Mouse (Mus musculus): ENCODE results near the gene Slc6a9. TPM values are rescaled to one million over a fixed set of nuclear protein-coding genes. Genes with fewer than 3 reads are reported as not detected.
A peak's percentile ranks its signal among the peaks of the same experiment; 100 is the strongest.

Gene Slc6a9
- polyA plus RNA-seq, 1 experiment from 2014 or later, result 14.9 TPM

DNA sequence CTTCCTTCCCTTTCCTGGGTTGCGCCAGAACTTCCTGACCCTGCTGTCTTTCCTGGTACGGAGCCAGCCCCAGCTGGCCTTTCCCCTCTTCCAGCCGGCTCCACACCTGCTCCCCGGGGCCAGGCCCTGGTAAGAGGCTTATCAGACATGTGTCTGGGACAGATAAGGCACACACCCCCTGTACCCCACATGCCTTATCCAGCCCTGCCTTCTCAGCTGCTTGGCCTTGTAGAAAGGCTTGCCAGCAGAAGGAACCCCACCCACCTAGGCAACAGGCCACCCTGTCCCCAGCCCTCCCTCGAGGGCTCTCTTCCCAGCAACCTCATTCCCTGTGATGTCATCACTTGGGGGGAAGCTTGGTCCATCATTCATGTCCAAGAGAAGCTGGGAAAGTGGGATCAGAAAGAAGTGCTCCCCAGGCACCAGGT, 4.2 kb upstream of the Slc6a9 start:
- H3K4me2 ChIP-seq (replicated peaks), result peak overlapping the region; percentile 26
- H3K27ac ChIP-seq, result no peak overlapping the region
- no peaks in the 10 kb centered on the region for H3K36me3 ChIP-seq
- peaks cover 18% of the 10 kb centered on the region for H3K4me1 ChIP-seq (replicated peaks)
- H3K9ac ChIP-seq (replicated peaks), result no peak overlapping the region
- H3K27me3 ChIP-seq, result peaks cover 22% of the 10 kb centered on the region
- WGBS, result 16% methylated on average over 5 of the region's 5 CpGs
- no peak overlapping the region for H3K4me3 ChIP-seq (replicated peaks)
- ATAC-seq, result peak; percentile 51
- H3K9me3 ChIP-seq, result no peaks in the 10 kb centered on the region

DNA sequence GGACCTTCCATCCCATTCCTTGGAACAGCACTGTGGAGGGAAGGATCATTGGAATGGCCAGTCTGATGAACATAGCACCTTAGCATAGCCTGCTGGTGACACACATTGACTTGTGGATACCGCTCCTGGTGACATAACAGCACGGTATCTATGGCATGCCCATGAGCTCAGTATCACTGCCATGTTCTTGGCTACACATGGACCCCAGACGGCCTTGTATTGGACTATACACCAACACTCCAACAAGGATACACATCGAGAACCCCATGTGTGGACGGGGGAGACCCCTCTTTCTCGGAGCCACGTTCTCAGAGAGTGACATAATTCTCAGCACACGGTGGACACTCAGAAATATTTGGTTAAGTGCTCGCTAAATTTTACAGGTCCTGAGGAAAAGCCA, 3.5 kb upstream of the Slc6a9 start:
- peaks cover 22% of the 10 kb centered on the region for H3K27me3 ChIP-seq
- WGBS, result 93% methylated on average over 9 of the region's 9 CpGs
- no peak overlapping the region for H3K9ac ChIP-seq (replicated peaks)
- no peak overlapping the region for H3K4me2 ChIP-seq (replicated peaks)
- no peaks in the 10 kb centered on the region for H3K36me3 ChIP-seq
- H3K27ac ChIP-seq, result no peak overlapping the region
- peaks cover 20% of the 10 kb centered on the region for H3K4me1 ChIP-seq (replicated peaks)
- H3K4me3 ChIP-seq (replicated peaks), result no peak overlapping the region
- H3K9me3 ChIP-seq, result no peaks in the 10 kb centered on the region
- ATAC-seq, result no peak

DNA sequence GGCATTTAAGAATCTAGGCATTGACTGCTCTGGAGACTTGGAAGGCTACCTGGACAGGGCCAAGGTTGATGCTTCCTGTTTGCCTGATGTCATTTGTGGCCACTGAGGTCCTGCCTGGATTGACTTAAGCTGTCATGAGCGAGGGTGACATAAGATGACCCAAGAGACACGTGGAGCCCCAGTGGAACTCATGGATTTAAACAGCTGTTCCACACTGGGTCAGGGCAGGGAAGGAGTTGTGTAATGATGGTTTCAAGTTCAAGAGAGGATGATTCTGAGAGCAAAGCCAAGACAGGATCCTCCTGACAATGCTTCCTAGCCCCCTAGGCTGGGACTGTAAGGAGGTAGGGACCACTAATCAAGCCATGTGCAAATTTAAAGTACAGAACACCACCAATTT, 2.8 kb upstream of the Slc6a9 start:
- Histone ChIP-seq H3K9me3 (no peaks in the 10 kb centered on the region), H3K36me3 (no peaks in the 10 kb centered on the region), H3K4me2 (replicated peaks) (no peak overlapping the region), H3K4me1 (replicated peaks) (peaks cover 20% of the 10 kb centered on the region), H3K27ac (no peak overlapping the region), H3K9ac (replicated peaks) (no peak overlapping the region), H3K4me3 (replicated peaks) (no peak overlapping the region), H3K27me3 (peaks cover 22% of the 10 kb centered on the region)
- ATAC-seq, result no peak
- 79% methylated on average over 2 of the region's 2 CpGs for WGBS

DNA sequence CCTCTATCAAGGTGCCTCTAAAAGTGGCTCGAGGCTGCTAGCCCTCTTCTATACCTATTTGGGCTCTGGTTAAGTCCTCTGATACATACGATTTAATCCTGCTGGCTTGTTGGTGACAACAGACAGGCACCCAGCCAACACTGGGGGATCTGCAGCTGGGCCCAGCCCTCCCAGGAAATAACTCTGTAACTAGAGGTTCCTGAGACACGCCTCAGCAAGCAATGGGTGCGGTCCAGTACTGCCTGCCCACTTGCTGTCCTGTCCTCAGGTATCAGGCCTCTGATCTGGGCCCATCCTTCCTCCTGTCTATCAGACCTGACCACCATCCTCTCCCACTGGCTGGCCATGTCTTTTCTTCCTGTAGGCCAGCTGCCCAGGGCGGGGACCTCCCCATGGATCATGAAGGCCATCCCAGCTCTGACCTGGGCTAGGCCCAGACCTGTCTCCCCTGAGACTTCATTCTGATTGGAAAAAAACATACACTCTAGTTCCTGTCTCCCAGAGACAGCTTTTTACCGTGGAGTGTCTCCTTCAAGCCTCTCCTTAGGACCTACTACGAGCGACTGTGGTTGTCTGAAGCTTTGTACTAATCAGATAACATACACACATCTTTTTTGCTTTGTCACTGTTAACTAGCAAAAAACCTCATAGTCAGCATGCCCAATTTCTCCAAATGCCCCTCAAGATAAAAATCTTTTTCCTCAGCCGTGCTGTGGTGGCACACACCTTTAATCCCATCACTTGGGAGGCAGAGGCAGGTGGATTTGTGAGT, 2.2 kb upstream of the Slc6a9 start:
- Histone ChIP-seq H3K36me3 (no peaks in the 10 kb centered on the region), H3K4me2 (replicated peaks) (no peak overlapping the region), H3K27me3 (peaks cover 22% of the 10 kb centered on the region), H3K27ac (no peak overlapping the region), H3K9me3 (no peaks in the 10 kb centered on the region), H3K4me3 (replicated peaks) (no peak overlapping the region), H3K4me1 (replicated peaks) (peaks cover 20% of the 10 kb centered on the region), H3K9ac (replicated peaks) (no peak overlapping the region)
- no peak for ATAC-seq
- WGBS, result 82% methylated on average over 9 of the region's 9 CpGs

DNA sequence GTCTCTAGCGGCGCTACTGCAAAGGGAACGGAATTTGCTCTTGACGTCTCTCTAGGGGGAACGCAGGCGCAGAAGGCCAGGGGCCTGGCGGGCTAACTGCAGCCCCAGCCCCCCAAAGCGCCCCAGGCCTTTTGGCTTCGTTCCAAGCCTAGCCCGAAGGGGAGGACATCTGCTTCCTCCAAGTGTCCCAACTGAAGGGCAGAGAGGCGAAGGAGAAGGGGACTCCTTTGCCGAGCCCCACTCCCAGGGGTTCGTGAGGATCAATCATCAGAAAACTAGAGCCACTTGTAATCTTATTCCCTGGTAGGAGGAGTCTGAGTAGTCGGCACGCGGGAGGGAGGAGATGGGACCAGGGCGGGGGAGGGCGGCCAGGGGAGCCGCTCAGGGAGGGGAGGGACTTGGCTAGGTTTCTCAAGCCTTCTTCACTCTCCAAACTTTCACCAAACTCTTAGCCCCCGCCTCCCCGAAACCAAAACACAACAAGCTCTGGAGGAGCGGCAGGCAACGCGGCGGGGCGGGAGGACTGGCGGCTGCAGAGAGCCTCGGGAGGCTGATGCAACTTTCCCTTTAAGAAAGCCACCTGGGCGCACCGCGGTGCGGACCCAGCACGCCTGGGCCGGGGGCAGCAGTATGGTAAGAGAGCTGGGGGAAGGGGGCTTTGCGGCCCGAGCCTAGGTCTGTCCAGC, 682 bp downstream of the Slc6a9 start:
- Histone ChIP-seq H3K4me3 (replicated peaks) (peak overlapping the region; percentile 79), H3K4me2 (replicated peaks) (peak overlapping the region; percentile 96), H3K27me3 (peaks cover 22% of the 10 kb centered on the region), H3K9me3 (no peaks in the 10 kb centered on the region), H3K9ac (replicated peaks) (peak overlapping the region; percentile 85), H3K36me3 (no peaks in the 10 kb centered on the region), H3K27ac (peak overlapping the region; percentile 84), H3K4me1 (replicated peaks) (peaks cover 16% of the 10 kb centered on the region)
- peak; percentile 51 for ATAC-seq
- under 1% methylated on average over 36 of the region's 36 CpGs for WGBS

DNA sequence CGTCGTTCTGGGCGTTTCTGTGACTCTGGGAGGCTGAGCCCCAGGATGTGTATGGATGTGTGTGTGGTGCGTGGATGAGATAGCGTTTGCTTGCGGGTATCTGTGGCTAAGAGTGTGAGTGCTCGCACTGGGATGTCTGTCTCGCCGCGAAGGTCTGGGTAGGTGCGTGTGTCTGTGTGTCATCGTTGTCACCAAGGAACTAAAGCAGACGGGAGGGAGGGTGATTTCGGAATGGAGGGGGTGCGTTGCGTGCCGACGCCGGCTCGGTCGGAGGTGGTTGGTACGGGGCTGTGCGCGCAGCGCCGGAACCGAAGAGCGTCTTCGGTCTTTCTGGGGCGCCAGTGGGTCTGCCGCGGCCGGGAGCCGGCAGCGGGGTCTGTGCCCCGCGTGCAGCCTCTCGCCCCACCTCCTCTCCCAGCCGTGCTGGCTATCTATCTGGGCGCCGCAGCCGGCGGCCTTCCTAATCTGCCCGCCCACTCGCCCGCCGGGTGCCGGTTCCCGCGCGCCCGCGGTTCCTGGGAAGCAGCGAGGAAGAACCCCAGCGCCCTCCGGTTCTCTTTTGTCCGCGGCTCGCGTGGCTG, 1.3 kb downstream of the Slc6a9 start:
- Histone ChIP-seq H3K36me3 (no peaks in the 10 kb centered on the region), H3K27ac (peak overlapping the region; percentile 84), H3K9ac (replicated peaks) (peak overlapping the region; percentile 85), H3K27me3 (peaks cover 18% of the 10 kb centered on the region), H3K4me3 (replicated peaks) (peak overlapping the region; percentile 79), H3K4me1 (replicated peaks) (peaks cover 12% of the 10 kb centered on the region), H3K4me2 (replicated peaks) (peak overlapping the region; percentile 96), H3K9me3 (no peaks in the 10 kb centered on the region)
- under 1% methylated on average over 60 of the region's 60 CpGs for WGBS
- ATAC-seq, result peak; percentile 49

GRCm38 (mm10) chr4:117836204-117836767, 2.0 kb downstream of the Slc6a9 start:
- Histone ChIP-seq H3K36me3 (no peaks in the 10 kb centered on the region), H3K9me3 (no peaks in the 10 kb centered on the region), H3K4me1 (replicated peaks) (peaks cover 12% of the 10 kb centered on the region), H3K9ac (replicated peaks) (peak overlapping the region; percentile 85), H3K27me3 (peaks cover 18% of the 10 kb centered on the region), H3K4me2 (replicated peaks) (peak overlapping the region; percentile 96), H3K27ac (peak overlapping the region; percentile 84), H3K4me3 (replicated peaks) (peak overlapping the region; percentile 79)
- peak; percentile 91 for ATAC-seq
- WGBS, result under 1% methylated on average over 42 of the region's 48 CpGs

DNA sequence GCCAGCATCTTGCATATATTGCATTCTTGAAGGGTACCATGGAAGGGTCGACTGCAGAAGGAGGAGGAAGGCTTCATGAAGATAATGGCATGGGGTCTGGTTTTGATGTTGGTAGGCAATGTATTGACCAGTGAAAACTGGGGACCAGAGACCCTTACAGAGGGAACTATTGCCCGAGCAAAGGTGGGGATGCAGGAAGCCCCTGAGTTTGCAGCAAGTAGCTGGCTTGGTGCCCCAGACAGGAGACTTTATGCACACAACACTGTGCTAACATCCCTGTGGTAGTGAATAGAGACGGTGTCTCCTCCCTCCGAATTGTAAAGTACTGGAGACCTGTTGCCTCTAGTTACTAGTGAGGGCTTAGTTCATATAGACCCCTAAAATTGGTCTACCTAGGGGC, 3.0 kb downstream of the Slc6a9 start:
- ATAC-seq, result no peak
- 76% methylated on average over 4 of the region's 4 CpGs for WGBS
- H3K4me2 ChIP-seq (replicated peaks), result no peak overlapping the region

DNA sequence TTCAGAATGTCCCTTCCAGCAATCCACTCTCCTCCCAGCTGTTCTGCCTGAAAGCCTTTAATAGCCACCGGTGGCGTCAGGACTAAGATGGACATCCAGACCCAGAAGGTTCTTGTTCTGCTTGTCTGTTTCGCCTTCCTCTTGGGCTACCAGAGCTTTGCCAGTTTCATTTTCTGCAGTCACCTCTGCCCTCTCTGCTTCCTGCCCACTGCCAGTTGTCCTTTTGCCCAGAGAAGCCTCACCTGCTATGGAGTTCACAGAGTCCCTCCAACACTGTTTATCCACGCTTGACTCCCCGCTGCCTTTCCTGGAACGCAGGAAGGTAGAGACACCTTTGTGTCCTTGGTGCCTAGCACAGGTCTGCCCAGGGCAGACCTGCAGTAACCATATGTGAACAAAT, 5.1 kb downstream of the Slc6a9 start:
- 83% methylated on average over 6 of the region's 6 CpGs for WGBS
- no peak for ATAC-seq
- H3K4me3 ChIP-seq (replicated peaks), result no peak overlapping the region
- peaks cover 2% of the 10 kb centered on the region for H3K27me3 ChIP-seq
- H3K9me3 ChIP-seq, result no peaks in the 10 kb centered on the region
- no peaks in the 10 kb centered on the region for H3K36me3 ChIP-seq
- H3K4me2 ChIP-seq (replicated peaks), result no peak overlapping the region
- peaks cover 10% of the 10 kb centered on the region for H3K4me1 ChIP-seq (replicated peaks)
- no peak overlapping the region for H3K9ac ChIP-seq (replicated peaks)
- H3K27ac ChIP-seq, result no peak overlapping the region

More for the DNA sequence above, 3.0 kb downstream of the Slc6a9 start:
- Histone ChIP-seq H3K4me1 (replicated peaks) (peaks cover 12% of the 10 kb centered on the region), H3K9ac (replicated peaks) (no peak overlapping the region), H3K27ac (no peak overlapping the region), H3K36me3 (no peaks in the 10 kb centered on the region), H3K4me3 (replicated peaks) (no peak overlapping the region), H3K27me3 (peaks cover 13% of the 10 kb centered on the region), H3K9me3 (no peaks in the 10 kb centered on the region)

DNA sequence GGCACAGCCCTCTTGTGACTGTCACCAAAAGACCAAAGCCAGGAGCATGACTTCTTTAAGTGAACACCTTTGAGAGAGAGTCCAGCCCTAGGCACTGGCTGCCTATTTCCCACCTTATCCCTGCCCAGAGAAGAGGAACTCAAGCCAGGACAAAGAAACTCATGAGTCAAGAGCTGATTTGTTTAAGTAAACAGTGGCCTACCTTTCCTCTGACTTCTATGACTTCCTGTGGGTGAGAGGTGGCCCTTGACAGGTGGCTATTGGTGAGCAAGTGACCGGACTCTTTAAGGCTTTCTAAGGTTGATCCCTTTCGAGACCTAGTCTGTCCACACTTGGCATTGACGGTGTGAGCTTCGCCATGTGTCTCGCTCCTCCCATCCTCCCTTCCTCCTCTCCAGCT, 6.5 kb downstream of the Slc6a9 start:
- no peak for ATAC-seq
- 90% methylated on average over 5 of the region's 5 CpGs for WGBS
- Histone ChIP-seq H3K27ac (no peak overlapping the region), H3K9ac (replicated peaks) (no peak overlapping the region), H3K36me3 (no peaks in the 10 kb centered on the region), H3K27me3 (no peaks in the 10 kb centered on the region), H3K9me3 (no peaks in the 10 kb centered on the region), H3K4me3 (replicated peaks) (no peak overlapping the region), H3K4me1 (replicated peaks) (0 out of 2 replicates have a peak, but pooled peaks cover 2% of the 10 kb centered on the region), H3K4me2 (replicated peaks) (no peak overlapping the region)

DNA sequence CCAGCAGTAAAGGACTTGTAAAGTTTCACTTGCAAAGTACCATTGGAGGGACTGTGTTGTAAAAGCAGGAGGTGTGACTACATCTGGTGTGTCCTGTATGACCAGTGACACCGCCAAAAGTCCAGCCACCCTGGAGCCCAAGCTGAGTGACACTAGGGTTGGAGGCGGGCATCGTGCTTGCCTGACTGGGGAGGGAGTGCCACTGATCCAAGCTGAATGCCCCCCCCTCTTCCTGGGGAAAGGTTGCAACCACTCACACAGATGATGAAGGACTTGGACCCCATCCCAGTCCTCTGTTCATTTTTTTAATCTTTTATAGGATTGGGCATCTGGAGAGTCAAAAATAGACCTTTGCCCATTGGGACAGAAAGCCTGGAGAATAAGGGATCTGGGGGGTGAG, 7.3 kb downstream of the Slc6a9 start:
- WGBS, result 91% methylated on average over 3 of the region's 3 CpGs
- no peaks in the 10 kb centered on the region for H3K9me3 ChIP-seq
- H3K9ac ChIP-seq (replicated peaks), result no peak overlapping the region
- H3K4me1 ChIP-seq (replicated peaks), result 0 out of 2 replicates have a peak, but pooled peaks cover 3% of the 10 kb centered on the region
- no peaks in the 10 kb centered on the region for H3K36me3 ChIP-seq
- H3K4me3 ChIP-seq (replicated peaks), result no peak overlapping the region
- H3K4me2 ChIP-seq (replicated peaks), result no peak overlapping the region
- no peak for ATAC-seq
- no peak overlapping the region for H3K27ac ChIP-seq
- no peaks in the 10 kb centered on the region for H3K27me3 ChIP-seq

DNA sequence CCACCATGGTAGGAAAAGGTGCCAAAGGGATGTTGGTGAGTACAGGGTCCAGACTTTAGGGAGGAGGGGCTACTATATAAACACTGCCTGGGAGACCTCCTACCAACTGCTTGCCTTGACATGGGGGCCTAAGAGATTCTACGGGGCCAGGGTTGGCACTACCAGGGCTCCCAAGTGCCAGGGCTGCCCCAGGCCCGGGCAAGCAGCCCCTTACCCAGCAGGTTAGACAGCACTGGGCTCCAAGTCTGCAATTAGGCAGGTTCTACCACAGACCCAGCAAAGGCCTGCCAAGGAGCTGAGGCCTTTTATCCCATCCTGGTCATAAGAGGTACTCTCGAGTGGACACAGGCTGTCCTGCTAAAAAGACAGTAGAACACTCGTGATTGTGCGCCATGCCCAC, 8.8 kb downstream of the Slc6a9 start:
- Histone ChIP-seq H3K36me3 (no peaks in the 10 kb centered on the region), H3K9ac (replicated peaks) (no peak overlapping the region), H3K27ac (no peak overlapping the region), H3K4me2 (replicated peaks) (no peak overlapping the region), H3K9me3 (no peaks in the 10 kb centered on the region), H3K4me1 (replicated peaks) (peaks cover 9% of the 10 kb centered on the region; the same call in 1 of the 2 replicates), H3K4me3 (replicated peaks) (no peak overlapping the region), H3K27me3 (no peaks in the 10 kb centered on the region)
- 89% methylated on average over 5 of the region's 5 CpGs for WGBS
- ATAC-seq, result no peak
